Mouse (Mus musculus): ENCODE measurements around the gene Helt.

Helt gene

GRCm38 (mm10) chr8:46294181-46294892 lies at the start of gene Helt:
TSS of gene Helt (minus strand) at chr8:46294671.
- peak; percentile 85 for DNase-seq

DNA sequence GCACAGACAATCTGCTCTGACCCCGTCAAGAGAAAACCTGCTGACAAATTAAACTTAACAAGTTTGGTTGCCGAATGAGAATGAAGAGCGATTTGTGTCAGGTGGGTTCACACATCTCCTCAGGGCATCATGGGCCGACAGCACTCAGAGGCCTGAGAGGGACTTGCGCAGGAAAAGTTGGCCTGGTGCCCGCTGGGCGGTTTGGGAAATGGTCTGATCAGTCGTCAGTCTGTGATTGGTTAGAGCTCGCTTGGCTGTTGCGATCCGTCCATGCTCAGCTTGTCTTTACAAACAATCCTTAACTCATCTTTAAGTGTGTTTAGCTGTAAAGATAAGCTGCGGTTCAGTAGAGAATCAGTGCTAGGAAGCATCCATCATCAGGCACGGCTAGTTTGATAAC lies 47.8 kb upstream of the Helt start:
- DNase-seq, result peak; percentile 74

DNA sequence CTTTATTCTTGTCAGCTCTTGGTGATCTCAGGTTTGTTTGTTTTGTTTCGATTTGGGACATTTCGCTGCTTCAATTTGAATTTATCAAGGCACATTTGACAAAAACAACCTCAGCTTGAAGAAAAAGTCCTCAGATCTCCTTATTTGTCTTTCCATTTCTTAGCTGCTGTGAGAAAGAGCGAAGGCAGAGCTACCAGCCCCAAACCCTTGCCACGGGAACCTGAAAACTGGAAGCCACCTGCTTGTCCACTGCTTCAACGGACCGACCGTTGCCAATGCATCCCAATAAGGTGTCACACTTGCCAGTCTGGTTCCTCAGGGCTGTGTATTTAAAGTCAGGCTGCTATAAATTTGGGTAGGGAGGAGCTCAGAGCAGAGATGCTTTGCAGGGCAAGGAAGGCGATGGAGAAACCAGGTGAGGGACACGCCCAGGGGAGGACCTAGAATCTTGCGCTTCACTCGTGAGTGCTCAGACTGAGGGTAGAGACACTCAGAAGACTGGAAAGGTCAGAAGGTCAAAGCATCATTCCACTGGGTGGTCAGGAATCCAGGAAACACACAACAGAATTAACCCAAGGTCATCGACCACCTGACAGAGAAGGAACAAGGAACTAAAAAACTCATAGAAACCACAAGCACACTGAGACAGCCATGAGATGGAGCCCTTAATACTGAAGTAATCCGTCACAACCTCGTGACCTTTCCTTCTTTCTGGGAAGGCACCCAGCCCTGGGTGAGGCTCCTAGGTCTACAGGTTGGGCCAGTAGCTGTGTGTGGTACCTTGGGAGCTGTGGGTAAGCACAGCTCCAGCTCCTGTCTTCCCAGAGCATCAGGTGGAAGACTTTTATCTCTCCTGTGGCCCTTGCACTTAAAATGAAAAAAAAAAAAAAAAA lies 46.2 kb upstream of the Helt start:
- peak; percentile 85 for DNase-seq

DNA sequence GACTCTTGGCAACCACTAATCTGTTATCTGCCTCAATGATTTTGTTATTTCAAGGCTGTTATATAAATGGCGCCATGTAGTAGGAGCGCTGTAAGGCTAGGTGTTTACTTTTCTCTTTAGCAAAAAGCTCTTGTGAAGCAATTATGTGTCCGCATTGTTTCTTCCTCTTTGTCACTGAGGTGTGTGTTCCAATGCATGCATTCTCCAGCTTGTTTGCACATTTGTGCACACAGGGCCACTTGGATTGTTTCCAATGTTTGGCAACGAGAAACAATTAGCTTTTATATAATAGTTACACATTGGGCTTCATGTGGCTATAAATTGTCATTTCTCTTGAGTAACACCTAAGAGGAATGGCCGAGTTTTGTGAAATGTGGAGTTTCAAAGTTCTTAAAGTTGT lies 44.8 kb upstream of the Helt start:
- no peak for DNase-seq

GRCm38 (mm10) chr8:46336351-46336750 lies 41.9 kb upstream of the Helt start:
- peak; percentile 61 for DNase-seq

GRCm38 (mm10) chr8:46332389-46333061 lies 38.1 kb upstream of the Helt start:
- peak; percentile 91 for DNase-seq

- peak; percentile 88 for DNase-seq
Measured at GRCm38 (mm10) chr8:46331801-46332200, 37.3 kb upstream of the Helt start.

DNA sequence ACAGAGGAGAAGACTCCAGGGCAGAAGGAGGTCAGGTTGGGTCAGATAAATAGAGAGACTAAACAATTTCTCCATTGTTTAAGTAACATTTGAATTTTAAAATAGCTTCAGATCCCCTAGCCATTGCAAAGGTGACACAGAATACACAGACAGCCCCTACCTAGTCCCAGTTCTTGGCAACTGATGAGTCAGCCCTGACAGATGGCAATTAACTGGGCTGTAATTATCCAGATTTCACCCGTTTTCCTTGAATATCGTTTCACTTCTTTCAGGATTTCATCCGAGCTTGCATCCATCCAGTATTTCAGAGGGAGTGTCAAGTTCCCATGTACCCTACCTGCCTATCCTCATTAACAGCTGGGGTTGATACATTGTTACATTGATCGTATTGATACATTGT lies 34.9 kb upstream of the Helt start:
- peak; percentile 66 for DNase-seq

DNA sequence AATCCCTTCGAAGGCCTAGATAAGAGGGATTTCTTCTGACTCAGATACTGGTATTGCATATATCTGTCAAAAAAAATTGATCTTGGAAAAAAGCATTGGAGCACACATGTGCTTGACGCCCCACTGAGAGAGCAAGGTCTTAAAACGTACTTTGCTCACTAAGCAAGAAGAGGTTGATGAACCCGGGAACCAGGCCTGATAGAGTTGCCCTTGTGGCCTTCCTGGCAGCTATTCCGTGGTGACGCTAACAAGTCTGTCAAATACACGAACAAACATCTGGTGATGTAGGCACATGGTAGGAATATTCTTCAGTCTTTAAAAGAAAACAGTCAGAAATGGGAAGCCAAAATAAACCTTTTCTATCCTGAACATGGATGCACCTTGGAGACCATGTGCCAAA lies 32.8 kb upstream of the Helt start:
- DNase-seq, result peak; percentile 72

DNA sequence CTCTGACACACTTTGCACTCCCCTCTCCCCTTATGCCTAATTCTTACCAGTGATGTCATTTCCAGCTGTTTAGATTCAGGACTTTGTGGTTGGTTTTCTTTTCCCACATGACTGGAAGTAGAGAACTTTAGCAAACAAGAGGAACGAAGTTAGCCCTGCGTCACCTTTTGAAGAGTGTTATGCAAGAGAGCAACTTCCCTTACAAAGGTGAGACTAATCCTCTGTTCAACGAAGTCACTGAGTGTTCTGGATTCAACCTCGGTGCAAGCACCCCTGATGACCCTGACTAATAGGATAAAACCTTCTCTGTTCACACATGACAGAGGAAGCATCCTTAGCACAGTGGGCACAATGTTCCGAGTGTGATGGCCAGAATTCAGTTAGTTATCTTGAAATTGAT lies 32.2 kb upstream of the Helt start:
- DNase-seq, result peak; percentile 59

- DNase-seq, result peak; percentile 83
Measured at GRCm38 (mm10) chr8:46324676-46325075, 30.2 kb upstream of the Helt start.

- DNase-seq, result peak; percentile 78
Measured at GRCm38 (mm10) chr8:46323672-46324191, 29.3 kb upstream of the Helt start.

- no peak for DNase-seq
Measured at GRCm38 (mm10) chr8:46322833-46323232, 28.4 kb upstream of the Helt start.

GRCm38 (mm10) chr8:46322421-46322820 lies 27.9 kb upstream of the Helt start:
- no peak for DNase-seq

GRCm38 (mm10) chr8:46318802-46319201 lies 24.3 kb upstream of the Helt start:
- DNase-seq, result no peak

DNA sequence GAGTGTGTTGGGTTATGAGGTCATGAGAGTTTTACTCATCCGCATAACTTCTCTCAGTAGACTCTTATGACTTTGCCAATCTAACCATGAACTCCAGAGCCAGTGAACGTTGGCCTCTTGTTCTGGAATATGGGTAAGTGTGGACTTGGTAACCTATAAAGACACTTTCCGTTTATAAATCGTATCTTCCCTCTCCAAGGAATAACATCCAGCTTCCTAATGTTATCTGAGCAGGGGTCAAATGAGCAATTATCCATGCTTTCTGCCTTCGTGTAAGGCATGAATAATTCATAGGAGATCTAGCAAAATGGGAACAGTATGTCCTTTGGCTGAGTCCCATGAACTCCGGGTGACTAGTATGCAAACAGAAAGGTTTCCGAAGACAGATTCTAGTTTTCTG lies 22.7 kb upstream of the Helt start:
- no peak for DNase-seq

- DNase-seq, result no peak
Measured at GRCm38 (mm10) chr8:46313798-46314197, 19.3 kb upstream of the Helt start.

DNA sequence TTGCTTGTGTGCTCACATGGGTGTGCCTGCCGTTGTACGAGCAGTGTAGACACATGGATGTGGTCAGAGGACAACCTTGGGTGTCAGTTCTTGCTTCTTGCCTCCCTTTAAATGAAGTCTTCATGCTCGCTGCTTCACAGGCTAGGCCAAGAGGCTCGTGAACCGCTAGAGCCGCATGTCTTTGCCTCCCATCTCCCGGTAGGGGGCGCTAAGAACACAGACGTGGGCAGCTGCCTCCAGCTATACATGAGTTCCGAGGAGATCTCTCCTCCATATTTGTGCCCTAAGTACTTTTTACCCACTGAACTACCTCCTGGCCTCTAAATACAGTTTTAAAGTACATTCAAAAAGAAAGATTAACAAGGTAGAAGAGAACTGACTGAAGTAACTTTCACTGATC lies 16.7 kb upstream of the Helt start:
- DNase-seq, result peak; percentile 92

- DNase-seq, result no peak
Measured at GRCm38 (mm10) chr8:46308189-46308588, 13.7 kb upstream of the Helt start.

DNA sequence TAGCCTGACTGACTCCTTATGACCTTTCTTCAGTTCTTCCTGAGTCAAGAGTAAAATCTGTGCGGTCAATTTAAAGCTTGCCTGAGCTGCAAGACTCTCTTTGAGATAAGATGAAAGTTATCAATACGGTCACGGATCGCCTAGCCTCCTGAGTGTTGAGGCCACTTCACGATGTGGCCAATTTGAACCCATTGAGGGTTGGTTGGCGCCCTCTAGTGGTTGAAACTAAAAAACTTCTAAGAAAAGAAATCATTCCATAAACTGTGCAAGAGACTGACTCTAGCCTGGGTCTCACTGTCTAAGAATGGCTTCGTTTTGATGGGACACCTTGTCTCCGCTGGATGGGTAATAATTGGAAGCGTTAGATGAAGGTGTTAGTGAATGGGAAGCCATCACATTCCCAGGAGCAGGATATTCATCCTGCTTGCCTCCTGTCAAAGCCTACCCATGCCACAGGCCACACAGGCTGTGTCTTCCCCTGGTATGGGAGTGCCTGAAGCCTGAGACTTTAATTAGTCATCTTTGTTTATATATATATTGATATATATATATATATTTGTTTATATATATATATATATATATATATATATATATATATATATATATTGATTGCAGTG lies 11.4 kb upstream of the Helt start:
- DNase-seq, result peak; percentile 78

GRCm38 (mm10) chr8:46302121-46302520 lies 7.7 kb upstream of the Helt start:
- peak; percentile 74 for DNase-seq

DNA sequence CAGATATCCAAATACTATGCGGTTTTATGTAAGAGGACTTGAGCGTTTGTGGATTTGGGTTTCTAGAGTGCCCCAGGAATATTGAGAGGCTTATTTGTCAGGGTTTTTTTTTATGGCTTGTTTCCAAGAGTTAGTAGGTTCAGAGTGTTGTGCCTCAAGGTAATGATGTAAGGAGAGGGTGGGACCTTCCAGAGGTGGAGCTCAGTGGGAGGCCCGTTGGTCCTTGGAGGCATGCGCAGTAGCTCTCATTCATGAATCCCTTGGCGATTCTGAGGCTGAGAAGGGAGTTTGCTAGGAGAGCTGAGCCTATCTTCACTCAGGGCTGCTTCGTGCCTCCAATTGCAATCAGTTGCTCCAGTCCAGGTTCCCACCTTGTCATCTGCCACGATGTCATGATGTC lies 4.4 kb upstream of the Helt start:
- peak; percentile 39 for DNase-seq

GRCm38 (mm10) chr8:46296551-46296950 lies 2.1 kb upstream of the Helt start:
- peak; percentile 81 for DNase-seq

Measured in heart, adult 11 months (tissue).